Comparison of ENCODE assay signal across 13 mouse cellular contexts in genomic region chr11:88687010-88687409, GRCm38 (mm10). TPM values are rescaled to one million over a fixed set of nuclear protein-coding genes. Genes with fewer than 3 reads are reported as not detected.
DNase-seq lines count a peak whose midpoint lies in the region; ATAC-seq and TF ChIP-seq lines count a peak whose summit lies in the region.
"Had no signal": no experiment of that assay in that cellular context is flagged by ENCODE, and none has a peak within 500 bp of the region (broad histone marks: within the 10 kb centered on the region; RNA-seq: fewer than 3 reads in every experiment).

No protein-coding gene starts in this region.

- DNase-seq in liver, embryonic 13.5 days, result no peak
- DNase-seq in liver, result no peak
- peak; percentile 67 for DNase-seq in kidney, adult 8-10 months
- DNase-seq in lung, adult 2 months, result peak; percentile 44
- DNase-seq in frontal cortex, adult 2 months (ENCODE audit: extremely low spot score in 1 of 2, low spot score in 1 of 2), result no peak
- no peak for DNase-seq in heart, adult 9 months (ENCODE audit: low spot score in 2 of 2)
- DNase-seq: adrenal gland, adult 8-10 months; layer of hippocampus, postnatal 36 days; right cerebral cortex, postnatal 14 days had no signal

- 60% methylated on average over 5 of the region's 5 CpGs for WGBS in liver, embryonic 13.5 days (ENCODE audit: insufficient replicate concordance)
- 54% methylated on average over 5 of the region's 5 CpGs for WGBS in lung, adult 2 months

- no peak for TF ChIP-seq CTCF in lung, adult 2 months (IDR thresholded peaks at IDR 0.05; ENCODE audit: insufficient read depth, low read length)

- ATAC-seq in liver, embryonic 13.5 days (ENCODE audit: low read depth), result no peak
- ATAC-seq in megakaryocyte-erythroid progenitor cell, adult 5-6 weeks (replicated peaks; ENCODE audit: low FRiP score, low TSS enrichment, poor library complexity, severe bottlenecking), result no peak

- H3K4me3 ChIP-seq in liver, embryonic 13.5 days (replicated peaks), result no peak overlapping the region
- no peak overlapping the region for H3K4me3 ChIP-seq in lung, adult 2 months (replicated peaks; ENCODE audit: extremely low read depth, low read depth, low read length)
- H3K4me3 ChIP-seq: embryonic facial prominence, embryonic 12.5 days; neural tube, embryonic 12.5 days had no signal

- H3K36me3 ChIP-seq in liver, embryonic 13.5 days, result peaks cover 13% of the 10 kb centered on the region

- H3K9ac ChIP-seq in liver, embryonic 13.5 days, result no peak overlapping the region; the same call in 1 of the 2 replicates
- H3K9ac ChIP-seq: embryonic facial prominence, embryonic 12.5 days; neural tube, embryonic 12.5 days had no signal

- TF ChIP-seq POLR2A in lung, adult 2 months (IDR thresholded peaks at IDR 0.05; ENCODE audit: borderline replicate concordance, extremely low read depth, low read depth, low read length), result no peak

- peak overlapping the region; percentile 1; the same call in 1 of the 2 replicates for H3K4me2 ChIP-seq in liver, embryonic 13.5 days
- H3K4me2 ChIP-seq: embryonic facial prominence, embryonic 12.5 days; neural tube, embryonic 12.5 days had no signal

- peaks cover 43% of the 10 kb centered on the region for H3K4me1 ChIP-seq in liver, embryonic 13.5 days (replicated peaks)
- H3K4me1 ChIP-seq in lung, adult 2 months (ENCODE audit: control insufficient read depth, insufficient read depth, low read length), result peaks cover 23% of the 10 kb centered on the region

- no peaks in the 10 kb centered on the region for H3K9me3 ChIP-seq in liver, embryonic 13.5 days (replicated peaks)
- H3K9me3 ChIP-seq: embryonic facial prominence, embryonic 12.5 days; G1E; neural tube, embryonic 12.5 days had no signal

- no peaks in the 10 kb centered on the region for H3K27me3 ChIP-seq in liver, embryonic 13.5 days
- H3K27me3 ChIP-seq: embryonic facial prominence, embryonic 12.5 days; neural tube, embryonic 12.5 days had no signal

- H3K27ac ChIP-seq in liver, embryonic 13.5 days, result peak overlapping the region; percentile 50
- H3K27ac ChIP-seq: embryonic facial prominence, embryonic 12.5 days; neural tube, embryonic 12.5 days had no signal

RNA-seq across cellular contexts. Expression of gene Msi2, which starts 31.3 kb away (rescaled TPM):
- 3.9 TPM in 2 replicates for polyA plus RNA-seq in liver, embryonic 13.5 days (2015; fragmentation: Nextera tagmentation; extraction: Ambion mirVana)
- 28.6 and 29.5 TPM in 2 replicates for polyA plus RNA-seq in lung, adult 2 months (2012; rRNA removed)
- 89.1 and 92.4 TPM in 2 replicates for total RNA-seq in megakaryocyte-erythroid progenitor cell, adult 5-6 weeks (2014; fragmentation: Nextera tagmentation)
- total RNA-seq in megakaryocyte-erythroid progenitor cell, adult 5-6 weeks (2017), result 111 and 162 TPM in 2 replicates
- polyA plus RNA-seq in frontal cortex, adult 2 months (2012; rRNA removed), result 77.1 and 82.2 TPM in 2 replicates

Comparison
In these comparisons a context has a peak if more than half of its experiments do, and no peak if none do; other contexts are left out.
1. DNase-seq: peak in kidney, adult 8-10 months (2 of 2) and lung, adult 2 months (single experiment); none in liver, embryonic 13.5 days (single experiment), liver (single experiment), frontal cortex, adult 2 months (0 of 2) and heart, adult 9 months (0 of 2).